Mouse (Mus musculus) megakaryocyte, embryonic 14.5 days (primary cell): ENCODE results near the gene Cyp2j6. TPM values are rescaled to one million over a fixed set of nuclear protein-coding genes. Genes with fewer than 3 reads are reported as not detected.
"Not testable (repeated sequence)": the region's sequence is repeated elsewhere in the genome, so short reads cannot be mapped to it uniquely, and the experiment has no call there.

ENCODE experiments used
- H3K27me3 ChIP-seq: replicated peaks from 2 replicates; pipeline ENCODE3; 2012; ENCODE audit warnings: inconsistent platforms
- H3K36me3 ChIP-seq: replicated peaks from 2 replicates; pipeline ENCODE3; 2012; ENCODE audit warnings: low read length, inconsistent platforms, mixed read lengths
- H3K4me1 ChIP-seq: 2 replicates; pipeline ENCODE4 v1.6.1; 2012; ENCODE audit warnings: inconsistent platforms
- H3K4me3 ChIP-seq: replicated peaks from 2 replicates; pipeline ENCODE3; 2012; ENCODE audit warnings: moderate library complexity, mild to moderate bottlenecking, inconsistent platforms
- H3K9me3 ChIP-seq: 2 replicates; pipeline ENCODE4 v1.6.1; 2012; ENCODE audit warnings: inconsistent platforms
- FLI1 ChIP-seq: IDR thresholded peaks from 2 replicates; pipeline ENCODE4 v1.6.1; 2012; ENCODE audit warnings: low read length, inconsistent platforms, mixed read lengths
- GATA1 ChIP-seq: IDR thresholded peaks from 3 replicates; pipeline ENCODE4 v1.6.1; 2012; ENCODE audit warnings: mixed read lengths, low read length, inconsistent platforms, borderline replicate concordance
- polyA plus RNA-seq: library from polyadenylated mRNA; stranded (reverse); fragments of >175 nt; gene quantifications from 2 replicates; pipeline ENCODE4 v1.2.3, GENCODE M21; 2012; ENCODE audit warnings: low replicate concordance; ENCODE audit not compliant: insufficient read depth

The Cyp2j6 gene
- not detected in 2 replicates for polyA plus RNA-seq

GRCm38 (mm10) chr4:96553133-96553819 is at the start of gene Cyp2j6:
Gene Cyp2j6 (minus strand): TSS chr4:96553661.
- Histone ChIP-seq H3K9me3 (no peaks in the 10 kb centered on the region), H3K4me3 (peak within 1 kb of the TSS; percentile 90), H3K27me3 (no peaks in the 10 kb centered on the region), H3K36me3 (no peaks in the 10 kb centered on the region), H3K4me1 (peaks cover 6% of the 10 kb centered on the region; the same call in 1 of the 2 replicates)
- TF ChIP-seq GATA1: no peak
- TF ChIP-seq FLI1: no peak

GRCm38 (mm10) chr4:96591791-96592150 is 38.3 kb upstream of the Cyp2j6 start:
- H3K4me3 ChIP-seq: no peak overlapping the region
- TF ChIP-seq FLI1 (no peak), GATA1 (no peak)
- no peaks in the 10 kb centered on the region for H3K4me1 ChIP-seq
- no peaks in the 10 kb centered on the region for H3K27me3 ChIP-seq
- no peaks in the 10 kb centered on the region for H3K36me3 ChIP-seq
- no peaks in the 10 kb centered on the region for H3K9me3 ChIP-seq

- no peaks in the 10 kb centered on the region for H3K4me1 ChIP-seq
- no peaks in the 10 kb centered on the region for H3K36me3 ChIP-seq
- peak within 1 kb of the TSS; percentile 50 for H3K4me3 ChIP-seq
- TF ChIP-seq GATA1 (no peak), FLI1 (no peak)
- H3K9me3 ChIP-seq: no peaks in the 10 kb centered on the region
- no peaks in the 10 kb centered on the region for H3K27me3 ChIP-seq
Observed at GRCm38 (mm10) chr4:96590911-96591790, 37.7 kb upstream of the Cyp2j6 start, which contains the start of gene Cyp2j9. Gene Cyp2j9 (minus strand): TSS chr4:96591578.

GRCm38 (mm10) chr4:96581425-96582088 is 28.1 kb upstream of the Cyp2j6 start:
- TF ChIP-seq GATA1 (no peak), FLI1 (no peak)
- Histone ChIP-seq H3K4me1 (no peaks in the 10 kb centered on the region), H3K27me3 (no peaks in the 10 kb centered on the region), H3K9me3 (no peaks in the 10 kb centered on the region), H3K4me3 (no peak overlapping the region), H3K36me3 (no peaks in the 10 kb centered on the region)

- not testable (repeated sequence) for H3K4me1 ChIP-seq, H3K9me3 ChIP-seq, H3K27me3 ChIP-seq, H3K36me3 ChIP-seq, H3K4me3 ChIP-seq
Observed at GRCm38 (mm10) chr4:96580351-96580750, 26.9 kb upstream of the Cyp2j6 start.

- H3K9me3 ChIP-seq: no peaks in the 10 kb centered on the region
- TF ChIP-seq FLI1: no peak
- TF ChIP-seq GATA1: no peak
- H3K4me3 ChIP-seq: no peak overlapping the region
- no peaks in the 10 kb centered on the region for H3K27me3 ChIP-seq
- H3K36me3 ChIP-seq: no peaks in the 10 kb centered on the region
- H3K4me1 ChIP-seq: no peaks in the 10 kb centered on the region
Observed at GRCm38 (mm10) chr4:96569442-96569841, 16.0 kb upstream of the Cyp2j6 start.

GRCm38 (mm10) chr4:96567988-96568387 is 14.5 kb upstream of the Cyp2j6 start:
- no peaks in the 10 kb centered on the region for H3K9me3 ChIP-seq
- no peak overlapping the region for H3K4me3 ChIP-seq
- no peaks in the 10 kb centered on the region for H3K4me1 ChIP-seq
- TF ChIP-seq GATA1 (no peak), FLI1 (no peak)
- H3K27me3 ChIP-seq: no peaks in the 10 kb centered on the region
- no peaks in the 10 kb centered on the region for H3K36me3 ChIP-seq

- Histone ChIP-seq H3K9me3 (no peaks in the 10 kb centered on the region), H3K4me3 (no peak overlapping the region), H3K4me1 (no peaks in the 10 kb centered on the region), H3K36me3 (no peaks in the 10 kb centered on the region), H3K27me3 (no peaks in the 10 kb centered on the region)
- TF ChIP-seq FLI1 (no peak), GATA1 (no peak)
Observed at GRCm38 (mm10) chr4:96565808-96566207, 12.3 kb upstream of the Cyp2j6 start.

- Histone ChIP-seq H3K27me3 (no peaks in the 10 kb centered on the region), H3K4me1 (no peaks in the 10 kb centered on the region), H3K4me3 (no peak overlapping the region), H3K9me3 (no peaks in the 10 kb centered on the region), H3K36me3 (no peaks in the 10 kb centered on the region)
- TF ChIP-seq GATA1: no peak
- TF ChIP-seq FLI1: no peak
Observed at GRCm38 (mm10) chr4:96560464-96560863, 7.0 kb upstream of the Cyp2j6 start.

- no peaks in the 10 kb centered on the region for H3K4me1 ChIP-seq
- H3K4me3 ChIP-seq: no peak overlapping the region
- no peaks in the 10 kb centered on the region for H3K9me3 ChIP-seq
- H3K36me3 ChIP-seq: no peaks in the 10 kb centered on the region
- no peaks in the 10 kb centered on the region for H3K27me3 ChIP-seq
- TF ChIP-seq FLI1 (no peak), GATA1 (no peak)
Observed at GRCm38 (mm10) chr4:96559781-96560180, 6.3 kb upstream of the Cyp2j6 start.
